Mouse (Mus musculus) frontal cortex, adult (tissue): ENCODE data around the gene Ncln.
A peak's percentile ranks its signal among the peaks of the same experiment; 100 is the strongest.
"Not testable (repeated sequence)": the region's sequence is repeated elsewhere in the genome, so short reads cannot be mapped to it uniquely, and the experiment has no call there.

ENCODE experiments used
- ATAC-seq: cut with Nextera tagmentation; 2 replicates; pipeline ENCODE4 v1.9.2; 2017; ENCODE audit warnings: mild to moderate bottlenecking, moderate library complexity, mixed read lengths; ENCODE audit not compliant: low TSS enrichment

The Ncln gene

DNA sequence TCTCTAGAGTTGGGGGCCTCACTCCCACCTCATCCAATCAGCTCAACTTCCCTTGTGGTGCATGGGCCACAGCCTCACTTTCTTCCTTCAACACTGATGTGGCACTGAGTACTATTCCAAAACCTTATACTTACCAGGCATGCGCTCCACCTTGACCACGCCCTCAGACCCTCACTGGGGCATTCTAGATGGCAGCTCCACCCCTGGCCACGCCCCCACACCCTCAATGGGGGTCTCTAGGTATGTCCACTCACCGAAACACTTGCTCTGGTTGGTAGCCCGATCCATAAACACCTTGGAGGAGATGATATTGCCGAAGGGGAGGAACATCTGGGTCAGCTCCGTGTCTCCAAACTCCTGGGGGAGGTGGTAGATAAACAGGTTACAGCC, 33.8 kb downstream of the Ncln start:
- no peak for ATAC-seq

DNA sequence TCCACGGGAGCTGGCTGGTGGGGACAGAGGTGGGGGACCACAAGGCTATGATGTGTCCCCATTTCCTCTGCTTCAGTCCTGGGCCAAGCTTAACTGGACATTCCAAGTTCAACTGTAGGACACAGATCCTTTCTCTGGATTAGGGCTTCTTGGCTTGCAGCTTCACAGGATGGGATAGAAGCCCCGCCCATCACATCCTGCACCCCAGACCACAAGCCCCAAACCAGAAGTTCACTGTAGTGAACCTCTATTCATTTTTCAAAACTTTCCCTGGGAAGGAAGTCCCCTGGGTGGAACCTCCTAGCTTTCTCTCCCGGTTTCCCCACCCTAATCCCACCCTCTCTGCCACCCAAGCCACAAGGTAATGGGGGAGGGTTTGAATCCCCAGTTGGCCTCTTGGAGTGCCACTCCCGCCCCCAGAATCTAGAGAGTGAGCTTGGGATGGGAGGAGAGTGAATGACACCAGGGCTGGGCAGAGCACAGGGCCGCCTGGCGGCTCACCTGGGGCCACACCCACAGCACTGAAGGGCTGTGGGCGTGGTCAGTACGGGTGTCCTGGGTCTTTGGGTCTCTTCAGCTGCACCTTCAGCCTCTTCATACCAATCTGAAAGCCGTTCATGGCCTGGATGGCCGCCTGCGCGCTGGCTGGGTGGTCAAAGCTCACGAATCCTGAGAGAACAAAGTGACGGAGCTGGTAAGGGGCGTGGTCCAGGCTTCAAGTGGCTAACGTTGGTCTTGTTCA, 34.3 kb downstream of the Ncln start:
- ATAC-seq = no peak

DNA sequence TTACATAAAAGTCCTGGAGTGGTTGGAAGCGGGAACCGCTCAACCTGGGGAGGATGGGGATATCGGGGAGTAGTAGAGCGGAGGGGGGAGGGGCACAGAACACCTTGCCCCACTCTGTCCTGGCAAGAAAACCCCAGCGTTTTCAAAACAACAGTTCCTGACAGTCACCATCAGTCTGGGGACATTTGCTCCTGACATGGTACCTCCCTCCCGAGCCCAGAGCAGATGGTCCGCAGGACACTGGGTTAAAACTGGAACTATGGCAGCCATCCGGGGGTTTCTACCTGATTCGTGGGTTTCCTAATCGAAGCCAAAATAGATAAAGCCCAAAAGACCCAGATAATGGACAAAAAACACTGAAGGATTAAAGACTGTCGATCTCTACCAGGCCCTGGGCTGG, 35.2 kb downstream of the Ncln start:
- no peak for ATAC-seq

DNA sequence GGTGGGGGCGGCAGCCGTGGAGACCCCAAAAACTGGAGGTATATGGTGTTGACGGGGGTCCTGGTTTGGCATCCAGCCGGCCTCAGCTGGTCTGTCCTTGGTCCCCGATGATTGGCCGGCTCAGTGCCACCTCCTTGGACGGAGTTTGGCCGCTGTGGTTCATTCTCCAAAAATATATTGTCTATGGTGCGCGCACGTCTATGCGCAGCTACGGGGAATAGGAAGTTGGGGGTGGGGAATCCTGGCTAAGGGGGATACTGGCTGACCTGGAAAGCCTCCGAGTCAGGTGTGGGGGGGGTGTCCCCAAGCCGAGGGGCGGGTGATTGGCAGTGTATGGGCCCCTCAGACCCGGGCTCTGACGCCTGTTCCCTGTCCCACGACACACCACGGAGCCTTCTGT, 35.7 kb downstream of the Ncln start:
- no peak for ATAC-seq

DNA sequence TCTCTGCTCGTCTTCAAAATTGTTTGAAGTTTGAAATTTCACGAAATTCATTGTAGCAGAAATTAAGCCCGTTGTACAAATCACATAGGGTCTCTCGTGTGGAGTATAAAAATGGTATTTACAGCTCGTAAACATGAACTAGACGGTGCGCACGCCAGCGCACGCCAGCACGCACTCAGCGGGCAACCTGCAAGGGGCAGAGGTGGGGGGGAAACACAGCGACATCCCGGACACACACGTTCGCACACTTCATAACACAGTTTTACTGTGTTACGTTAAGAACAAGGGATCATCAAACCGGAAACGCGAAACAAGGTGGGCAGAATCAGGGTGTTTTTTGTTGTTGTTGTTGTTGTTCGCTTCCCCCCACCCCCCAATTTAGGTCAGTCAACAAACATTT, 36.8 kb downstream of the Ncln start:
- ATAC-seq = no peak

DNA sequence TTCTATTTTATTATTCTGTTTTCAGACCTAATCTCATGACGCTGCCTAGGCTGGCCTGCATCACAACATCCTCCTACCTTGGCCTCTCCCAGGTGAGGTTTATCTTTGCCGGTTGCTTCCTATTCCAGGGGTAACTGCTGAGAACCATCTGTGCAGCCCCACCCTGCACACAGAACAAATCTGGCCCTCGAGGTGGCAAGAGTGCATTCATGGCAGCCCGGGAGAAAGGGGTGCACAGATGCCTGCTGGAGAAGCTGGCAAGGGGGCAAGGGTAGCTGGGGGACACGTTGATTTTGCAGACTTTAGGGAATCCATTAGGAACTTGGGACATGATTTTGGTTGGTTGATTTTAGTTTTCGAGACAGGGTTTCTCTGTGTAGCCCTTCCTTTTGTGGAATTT, 37.9 kb downstream of the Ncln start:
- ATAC-seq = no peak

DNA sequence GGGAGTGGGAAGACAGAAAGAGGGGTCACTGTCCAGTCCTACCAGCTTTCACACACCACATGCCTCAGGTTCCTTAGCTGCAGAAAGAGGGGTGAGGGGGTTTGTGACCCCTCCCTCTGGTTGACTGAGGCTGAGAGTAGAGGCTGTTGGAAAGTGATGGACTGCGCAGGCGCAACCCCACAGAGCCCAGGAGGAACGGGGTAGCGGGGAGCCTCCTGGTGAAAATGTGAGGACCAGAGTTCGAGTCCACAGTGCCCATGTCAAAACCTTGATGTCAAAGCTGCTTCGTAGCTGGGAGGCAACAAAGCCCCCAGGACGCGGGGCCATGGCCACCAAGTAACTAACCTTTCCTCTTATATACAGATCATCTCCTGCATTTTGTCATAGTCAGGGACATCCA, 38.6 kb downstream of the Ncln start:
- no peak for ATAC-seq

DNA sequence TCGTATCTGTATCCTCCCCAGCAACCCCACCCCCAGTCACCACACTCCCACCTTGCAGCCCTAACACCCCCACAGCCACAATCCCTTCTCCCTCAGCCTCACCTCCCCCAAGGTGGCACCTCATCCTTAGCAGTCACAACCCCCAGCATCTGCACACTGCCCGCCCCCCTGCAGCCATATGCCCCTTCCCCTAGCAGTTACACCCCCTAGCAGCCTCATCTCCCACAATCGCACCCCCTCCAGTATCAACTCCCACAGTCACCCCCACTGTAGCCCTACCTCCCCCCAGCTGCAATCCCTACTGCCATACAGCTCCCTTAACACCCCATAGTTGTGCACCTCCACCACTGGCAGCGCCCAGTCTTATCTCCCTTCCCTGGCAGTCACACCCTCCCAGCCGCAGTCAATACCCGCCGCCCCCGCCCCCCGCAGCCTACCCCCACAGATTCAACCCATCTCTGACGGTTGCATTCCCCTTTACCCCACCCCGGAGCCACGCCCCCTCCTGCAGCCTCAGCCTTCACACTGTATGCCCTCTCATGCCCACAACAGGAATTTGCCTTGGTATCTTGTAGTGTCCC, 39.1 kb downstream of the Ncln start:
- ATAC-seq = no peak

DNA sequence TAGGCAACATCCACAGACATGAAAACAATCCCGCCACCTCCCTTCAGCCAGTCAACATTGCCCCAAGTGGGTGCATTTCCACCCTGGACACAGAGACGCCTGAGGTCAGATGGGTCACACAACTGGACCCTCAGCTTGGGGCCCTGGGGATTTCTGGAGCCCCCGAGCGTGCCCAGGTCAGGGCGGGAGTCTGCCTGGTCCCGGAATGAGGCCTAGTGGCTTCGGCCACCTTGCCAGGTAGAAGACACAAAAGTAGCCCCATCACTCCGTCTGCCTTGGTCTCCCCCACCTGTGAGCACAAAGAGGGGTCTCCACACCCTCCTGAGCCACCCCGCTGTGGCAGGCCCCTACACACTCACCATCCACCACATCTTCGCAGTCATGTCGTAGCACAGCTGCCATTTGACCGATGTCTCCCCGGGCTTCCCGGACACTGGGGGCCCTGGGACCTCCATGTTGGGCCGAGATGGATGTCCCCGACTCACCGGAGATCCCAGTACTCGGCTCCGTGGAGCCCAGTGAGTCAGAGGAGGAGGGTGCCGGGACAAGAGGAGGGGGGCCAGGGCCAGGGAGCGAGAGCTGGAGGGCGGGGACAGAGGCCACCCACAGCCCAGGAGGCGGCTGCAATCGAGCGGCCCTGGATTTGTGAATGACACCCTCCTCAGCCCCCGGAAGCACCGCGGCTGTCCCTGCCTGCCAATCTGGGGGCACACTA, 40.9 kb downstream of the Ncln start, which contains the start of gene Nfic:
Gene Nfic (minus strand): TSS at position 455 of the 715 bp plus-strand sequence.
- no peak for ATAC-seq

DNA sequence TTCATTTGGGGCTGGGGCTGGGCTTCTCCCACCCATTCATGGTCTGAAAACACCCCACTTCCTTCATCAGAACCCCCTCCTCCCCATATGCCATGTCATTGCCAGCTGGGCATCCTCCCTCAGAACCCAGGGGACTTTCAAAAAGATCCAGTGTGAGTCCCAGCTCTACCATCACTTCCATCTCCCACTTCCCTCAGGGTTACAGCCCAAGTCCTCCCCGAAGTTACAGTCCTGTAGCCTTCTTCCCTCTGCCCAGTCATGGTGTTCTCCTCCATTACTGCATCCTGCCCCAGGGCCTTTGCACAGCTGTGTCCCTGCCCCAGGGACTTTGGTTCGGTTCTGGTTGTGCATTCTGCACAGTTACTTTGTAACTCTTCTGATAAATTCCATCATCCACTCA, 42.1 kb downstream of the Ncln start:
- no peak for ATAC-seq

DNA sequence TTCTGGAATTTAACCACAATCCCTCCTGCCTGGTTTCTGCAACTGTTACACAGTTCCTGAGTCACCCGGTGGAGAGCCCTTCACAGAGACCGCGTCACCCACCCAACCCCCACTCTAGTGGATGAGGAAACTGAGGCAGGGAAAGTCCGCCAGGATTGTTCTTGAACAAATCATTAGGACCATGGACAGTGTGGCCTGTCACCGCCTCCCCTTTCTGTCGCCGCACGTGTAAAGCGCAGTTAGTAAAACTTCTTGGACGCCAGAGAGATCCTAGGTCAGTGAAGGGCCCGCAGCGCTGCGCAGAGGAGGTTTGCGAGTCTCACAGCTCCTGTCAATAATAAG, 43.3 kb downstream of the Ncln start:
- ATAC-seq = no peak

DNA sequence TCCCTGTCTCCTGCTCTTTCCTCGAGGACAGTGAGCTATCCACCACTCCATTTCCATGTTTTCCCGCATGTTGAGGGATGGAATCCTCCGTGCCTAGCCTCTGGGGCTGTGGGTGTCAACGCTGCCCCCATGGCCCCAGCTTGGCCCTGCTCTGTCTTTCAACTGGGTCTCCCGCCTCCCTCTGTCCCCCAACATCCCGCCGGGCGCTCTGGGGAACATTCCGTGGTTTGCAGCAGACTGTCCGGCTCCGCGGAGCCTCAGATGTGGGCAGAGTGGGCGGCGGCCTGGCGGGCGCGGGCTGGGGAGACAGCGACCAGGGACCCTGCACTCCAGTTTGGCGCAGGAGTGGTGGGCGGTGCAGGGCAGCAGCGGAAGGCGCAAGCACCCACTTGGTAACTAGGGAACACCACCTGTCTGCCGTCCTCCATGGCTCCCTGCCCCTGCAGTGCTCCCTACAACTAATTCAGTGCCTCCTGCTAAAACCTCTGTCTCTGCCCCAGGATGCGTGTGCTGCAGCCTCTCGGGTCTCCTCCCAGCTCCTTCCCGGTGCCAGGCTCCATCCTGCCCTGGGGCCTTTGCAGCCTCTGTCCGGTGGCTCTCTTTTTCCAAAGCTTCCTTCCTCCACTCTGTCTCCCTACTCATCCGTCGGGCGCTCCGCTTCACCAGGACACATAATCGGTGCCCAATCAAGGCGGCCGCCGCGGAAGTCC, 43.8 kb downstream of the Ncln start:
- ATAC-seq = no peak

DNA sequence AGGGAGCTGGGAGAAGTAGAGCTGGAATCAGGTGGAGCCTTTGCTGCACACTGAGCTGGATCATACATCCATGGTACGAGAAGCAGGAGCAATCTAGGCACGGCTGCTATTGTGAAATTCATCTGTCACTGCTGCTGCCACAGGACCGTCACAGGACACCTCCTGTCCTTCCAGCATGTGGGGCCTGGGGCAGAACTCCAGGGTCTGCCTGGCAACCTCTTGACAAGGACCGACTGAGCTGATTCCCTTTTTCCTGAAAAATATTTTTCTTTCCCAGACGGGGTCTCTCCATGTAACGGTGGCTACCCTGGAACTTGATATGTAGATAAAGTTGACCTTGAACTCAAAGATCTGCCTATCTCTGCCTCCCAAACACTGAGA, 44.8 kb downstream of the Ncln start:
- ATAC-seq = no peak

DNA sequence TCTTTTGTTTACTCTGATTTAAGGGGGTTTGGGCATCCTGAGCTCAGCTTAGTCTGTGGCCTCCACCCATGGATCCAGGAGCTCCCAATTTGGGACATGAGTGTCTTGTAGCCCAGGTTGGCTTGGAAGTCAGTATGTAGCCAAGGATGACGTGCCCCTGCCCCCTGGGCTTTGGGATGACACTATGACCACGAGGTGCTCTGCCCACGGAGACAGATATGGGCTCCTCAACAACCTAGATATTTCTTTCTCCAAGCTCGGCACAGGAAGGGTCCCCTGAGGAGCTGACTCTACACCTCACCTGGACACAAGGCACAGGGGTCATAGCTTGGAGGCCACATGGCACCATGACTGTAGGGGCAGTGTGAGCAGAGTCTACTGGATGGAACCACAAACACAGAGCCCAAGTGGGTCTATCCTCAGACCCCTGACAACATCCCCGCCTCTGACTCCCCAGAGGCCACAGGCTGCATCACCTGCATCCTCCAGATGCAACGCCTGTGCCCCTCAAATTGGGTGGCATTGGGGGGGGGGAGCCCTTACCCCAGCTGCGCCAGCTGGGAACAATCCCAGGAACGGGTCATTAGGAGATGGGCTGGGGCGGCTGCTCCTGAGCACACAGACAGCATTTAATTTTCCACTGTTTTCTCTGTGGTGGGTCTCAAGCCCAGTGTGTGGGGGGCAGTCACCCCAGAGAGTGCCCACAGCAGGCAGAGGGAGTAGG, 45.4 kb downstream of the Ncln start:
- ATAC-seq = no peak

DNA sequence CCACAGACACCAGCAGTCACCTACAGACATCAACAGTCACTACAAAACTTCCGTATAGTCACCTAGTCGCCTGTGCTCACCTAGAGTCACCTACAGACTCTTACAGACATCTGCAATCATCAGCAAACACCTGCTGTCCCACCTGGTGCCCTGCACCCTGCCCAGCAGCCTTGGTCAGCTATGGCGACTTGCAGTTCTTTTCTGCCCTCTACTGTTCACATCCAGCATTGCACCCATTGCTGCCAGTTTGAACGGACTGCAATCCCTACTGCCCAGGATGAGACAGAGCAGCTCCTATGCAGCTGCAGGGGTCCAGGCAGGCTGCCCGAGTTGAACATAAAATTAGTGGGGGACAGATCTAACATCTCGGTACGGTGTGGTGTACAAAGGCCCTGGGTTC, 46.1 kb downstream of the Ncln start:
- peak; percentile 76 for ATAC-seq

DNA sequence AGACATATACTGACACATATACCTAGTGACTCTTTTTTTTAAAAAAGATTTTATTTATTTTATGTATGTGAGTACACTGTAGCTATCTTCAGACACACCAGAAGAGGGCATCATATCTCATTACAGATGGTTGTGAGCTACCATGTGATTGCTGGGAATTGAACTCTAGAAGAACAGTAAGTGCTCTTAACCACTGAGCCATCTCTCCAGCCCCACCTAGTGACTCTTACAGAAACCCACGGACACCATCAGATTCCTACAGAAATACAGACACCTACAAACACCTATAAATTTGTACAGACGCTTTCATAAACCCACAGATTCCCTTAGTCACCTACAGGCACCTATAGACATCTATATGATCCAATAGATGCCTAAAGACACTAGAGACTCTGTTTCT, 50.7 kb downstream of the Ncln start:
- not testable (repeated sequence) for ATAC-seq

DNA sequence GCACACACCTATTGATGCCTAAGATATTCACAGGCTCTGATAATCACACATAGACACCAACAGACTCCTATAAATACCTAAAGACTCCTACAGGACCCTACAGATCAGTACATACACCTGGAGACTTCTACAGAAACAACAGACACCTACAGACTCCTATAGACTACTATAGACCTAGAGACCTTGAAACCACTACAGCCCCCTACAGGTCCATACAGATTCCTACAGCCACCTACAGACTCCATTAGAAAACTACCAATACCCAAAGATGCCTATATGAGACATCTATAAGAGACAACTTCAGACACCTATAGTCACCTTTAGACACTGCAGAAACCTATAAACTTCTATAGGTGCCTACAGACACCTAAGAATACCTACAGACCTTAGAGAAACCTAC, 55.2 kb downstream of the Ncln start:
- no peak for ATAC-seq
